Mouse (Mus musculus) thymus, postnatal 14 days (tissue): ENCODE data around the gene Eif4a1.

Experiments
- DNase-seq: peaks from one replicate; pipeline ENCODE4 v3.0.0; 2021

Eif4a1 gene

GRCm38 (mm10) chr11:69698574-69698973 lies 26.4 kb upstream of the Eif4a1 start:
- DNase-seq = no peak

DNA sequence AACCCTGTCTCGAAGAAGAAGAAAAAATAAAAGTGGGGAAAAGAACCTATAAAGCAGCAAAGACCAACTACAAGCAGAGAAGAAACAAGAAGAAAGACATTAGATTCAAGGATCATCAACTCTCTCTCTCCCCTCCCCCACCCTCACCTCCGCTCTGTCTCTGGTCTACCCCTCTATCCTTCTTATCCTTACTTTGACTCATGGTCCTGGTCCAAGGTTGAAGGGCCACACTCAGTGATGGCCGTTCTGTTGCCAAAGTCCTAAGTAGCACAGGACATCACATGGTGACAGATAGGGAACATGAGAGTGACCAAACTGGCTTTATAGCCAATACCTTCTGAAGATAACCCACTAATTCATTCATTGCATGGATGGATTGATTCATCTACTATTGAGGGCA lies 25.2 kb upstream of the Eif4a1 start:
- no peak for DNase-seq

DNA sequence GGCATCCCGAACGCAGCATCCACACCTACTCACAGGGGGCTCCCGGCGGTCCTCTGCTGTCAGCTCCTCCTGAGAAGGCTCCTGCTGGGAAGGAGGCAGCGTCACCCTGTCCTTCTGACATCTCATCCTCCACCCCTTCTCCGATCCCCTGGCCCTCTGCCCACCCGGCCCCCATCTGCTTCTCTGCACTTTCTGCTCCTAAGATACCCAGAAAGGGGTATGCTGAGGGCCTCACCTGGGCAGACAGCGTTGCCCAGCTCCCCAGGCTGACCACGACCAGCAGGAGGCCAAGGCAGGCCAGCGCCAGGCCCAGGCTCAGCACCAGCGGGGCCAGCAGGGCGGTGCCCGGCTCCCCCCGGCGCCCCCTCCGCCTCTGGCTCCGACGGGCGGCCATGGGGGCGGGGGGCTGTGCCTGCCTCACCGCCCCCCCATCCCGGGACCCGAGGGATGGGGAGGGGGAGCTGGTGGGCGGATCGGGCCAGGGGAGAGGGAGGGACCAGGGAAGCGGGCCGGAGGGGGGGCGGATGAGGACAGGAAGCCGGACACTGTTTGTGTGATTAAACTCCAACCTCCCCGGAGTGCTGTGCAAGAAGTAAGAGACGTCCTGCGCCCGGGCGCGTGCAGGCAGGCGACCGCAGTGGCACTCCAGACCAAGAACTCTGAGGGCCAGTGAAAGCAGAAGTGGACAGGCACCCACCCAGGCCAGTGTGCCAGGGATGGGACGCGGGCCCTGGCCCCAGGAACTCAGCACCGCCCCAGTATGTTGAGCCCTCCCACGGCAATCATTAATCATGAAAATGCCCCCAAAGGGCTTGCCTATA lies 23.3 kb upstream of the Eif4a1 start, which contains the start of the genes Tnfsf12 and Tnfsfm13:
Tnfsf12 (minus strand) TSS at position 489 of the 821 bp plus-strand sequence.
Tnfsfm13 (minus strand) TSS at position 738 of the 821 bp plus-strand sequence.
- no peak for DNase-seq

DNA sequence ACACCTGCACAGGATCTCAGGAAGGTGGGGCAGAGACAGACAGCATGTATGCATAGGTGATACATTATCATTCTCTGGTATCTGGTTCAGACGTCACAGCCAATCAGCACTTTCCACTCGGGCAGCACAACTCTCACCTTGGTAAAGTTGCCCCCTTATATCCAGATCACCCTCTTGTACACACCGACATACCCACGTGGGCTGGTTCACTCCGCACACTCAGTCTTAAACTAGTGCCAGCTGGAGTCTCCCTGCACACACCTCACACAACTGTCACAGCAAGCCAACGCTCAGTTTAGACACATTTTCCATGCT lies 22.8 kb upstream of the Eif4a1 start:
- no peak for DNase-seq

DNA sequence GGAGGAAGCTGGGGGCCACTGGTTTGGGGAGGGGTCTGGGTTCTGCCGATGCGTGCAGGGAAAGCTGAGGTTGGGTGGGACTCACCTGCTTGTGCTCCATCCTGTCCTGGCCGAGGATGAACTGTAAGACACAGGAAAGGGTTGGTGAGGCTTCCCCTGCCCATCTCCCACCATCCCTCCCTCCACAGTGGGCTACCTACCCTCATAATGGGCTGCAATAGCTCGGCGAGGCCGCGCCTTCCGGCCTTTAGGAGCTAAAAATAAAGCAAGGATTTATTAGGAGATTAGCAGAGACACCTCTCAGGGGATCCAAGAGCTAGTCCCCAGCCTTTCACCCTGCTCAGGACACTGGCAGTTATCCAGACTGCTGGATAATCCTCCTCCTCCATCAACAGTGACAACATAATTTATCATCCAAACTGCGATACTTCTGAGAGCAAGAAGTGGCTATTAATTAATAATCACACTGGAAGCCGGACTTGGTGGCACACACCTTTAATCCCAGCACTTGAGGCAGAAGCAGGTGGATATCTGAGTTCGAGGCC lies 21.3 kb upstream of the Eif4a1 start:
- DNase-seq = no peak

DNA sequence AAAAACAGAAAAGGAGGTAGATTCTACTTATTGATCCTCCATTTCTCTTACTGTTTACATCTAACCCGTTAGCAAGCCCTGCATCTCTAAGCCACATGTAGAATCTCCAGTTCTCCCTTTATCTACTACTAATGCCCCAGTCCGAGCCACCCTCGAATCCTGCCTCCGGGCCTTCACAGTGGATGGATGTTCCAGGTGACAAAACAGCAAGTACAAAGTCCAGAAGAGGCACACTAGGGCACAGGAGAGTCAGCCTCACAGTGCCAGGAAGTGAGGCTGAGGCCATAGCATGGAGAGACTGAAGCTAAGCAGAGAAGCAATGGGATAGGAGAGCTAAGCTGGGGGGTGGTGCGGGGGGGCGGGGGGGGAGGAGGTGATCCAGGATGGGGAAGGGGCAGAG lies 20.6 kb upstream of the Eif4a1 start:
- DNase-seq = no peak

- no peak for DNase-seq
These were observed 20.1 kb upstream of the Eif4a1 start for GRCm38 (mm10) chr11:69692196-69692811.

DNA sequence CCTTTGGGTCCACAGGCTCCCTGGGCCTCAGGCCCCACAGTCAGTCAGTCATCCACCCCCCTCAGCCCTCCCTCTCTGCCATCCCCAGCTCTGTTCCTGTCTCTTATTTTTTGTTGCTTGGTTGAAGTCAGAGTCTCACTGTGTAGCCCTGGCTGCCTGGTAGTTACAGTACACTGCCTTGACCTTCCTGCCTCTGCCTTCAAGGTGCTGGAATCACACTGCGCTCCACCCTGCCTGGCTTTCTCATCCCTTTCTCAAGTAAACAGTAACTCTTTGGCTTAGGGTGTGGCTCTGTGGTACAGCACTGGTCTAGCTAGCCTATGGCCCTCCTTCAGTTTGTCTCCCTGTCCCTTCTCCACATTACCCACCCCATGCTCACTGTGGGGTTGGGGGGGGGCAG lies 17.7 kb upstream of the Eif4a1 start:
- DNase-seq = no peak

- DNase-seq = no peak
These were observed 14.8 kb upstream of the Eif4a1 start for GRCm38 (mm10) chr11:69687061-69687460.

DNA sequence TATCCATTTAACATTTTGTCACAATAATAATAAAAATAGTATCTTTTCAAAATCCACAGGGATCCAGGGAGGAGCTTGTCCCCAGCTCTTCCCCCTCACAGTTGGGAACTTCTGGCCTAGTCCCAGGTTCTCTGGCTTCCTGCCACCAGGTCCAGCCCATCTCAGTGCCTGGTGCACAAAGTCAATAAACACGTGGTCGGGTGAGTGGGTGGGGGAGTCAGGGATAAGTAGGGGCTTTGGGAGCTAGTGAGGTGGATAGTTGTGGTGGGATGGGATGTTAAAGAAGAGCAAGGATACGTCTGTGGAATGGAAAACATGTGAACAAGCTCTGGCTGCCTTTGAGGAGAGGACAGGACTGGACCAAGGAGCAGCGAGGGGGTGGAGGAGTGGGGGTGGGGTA lies 14.2 kb upstream of the Eif4a1 start:
- DNase-seq = no peak

DNA sequence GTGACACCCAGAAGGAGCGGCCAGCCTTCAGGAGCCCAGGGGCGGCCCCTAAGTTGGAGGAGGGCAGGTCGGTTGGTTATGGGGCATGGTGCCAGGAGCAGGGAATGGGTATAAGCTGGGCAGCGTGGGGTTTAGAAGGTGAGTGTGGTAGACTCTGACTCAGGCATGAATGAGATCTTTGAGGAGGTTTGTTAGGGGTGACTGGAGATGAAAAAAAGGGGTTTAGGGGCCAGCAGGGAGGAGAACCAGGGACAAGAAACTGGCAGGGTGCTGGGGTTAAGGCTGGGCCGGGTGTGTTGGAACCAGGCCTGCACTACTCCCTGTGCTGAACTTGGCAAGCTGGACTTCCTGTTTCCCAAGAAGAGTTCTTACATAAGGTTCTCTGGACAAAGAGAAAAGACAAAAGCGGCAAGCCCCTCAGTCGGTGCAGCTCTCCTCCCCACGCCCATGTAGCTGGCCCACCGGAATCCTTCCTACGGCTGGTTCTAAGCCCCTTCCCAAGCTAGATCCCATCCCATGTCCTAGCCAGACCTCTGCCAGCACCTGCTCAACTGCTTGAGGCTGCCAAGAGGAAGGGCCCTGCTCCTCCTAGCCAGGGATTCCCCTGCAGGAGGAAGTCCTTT lies 13.4 kb upstream of the Eif4a1 start, which contains the start of gene Tnfsf13:
Tnfsf13 (minus strand) TSS at position 259 of the 623 bp plus-strand sequence.
- DNase-seq = no peak

DNA sequence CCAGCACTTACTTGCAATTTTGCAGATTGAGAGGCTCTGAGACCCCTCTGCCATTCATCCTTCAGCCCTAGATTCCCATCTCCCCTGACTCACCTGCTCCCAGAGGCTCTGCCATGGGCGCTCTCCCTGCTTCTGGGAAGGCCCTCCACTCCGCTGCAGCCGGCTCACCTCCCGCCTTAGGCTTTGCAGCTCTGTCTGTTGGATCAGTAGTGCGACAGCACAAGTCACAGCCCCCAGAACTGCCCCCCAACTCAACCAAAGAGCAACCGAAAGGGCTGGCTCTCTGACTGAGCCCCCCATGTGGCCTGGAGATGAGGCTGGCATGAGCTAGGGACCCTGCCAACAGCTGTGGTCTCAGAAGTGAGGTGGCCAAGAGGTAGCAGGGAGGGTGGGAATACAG lies 12.7 kb upstream of the Eif4a1 start:
- no peak for DNase-seq

GRCm38 (mm10) chr11:69684128-69684745 lies 12.0 kb upstream of the Eif4a1 start:
- no peak for DNase-seq

- no peak for DNase-seq
These were observed 11.4 kb upstream of the Eif4a1 start for GRCm38 (mm10) chr11:69683576-69683975.

DNA sequence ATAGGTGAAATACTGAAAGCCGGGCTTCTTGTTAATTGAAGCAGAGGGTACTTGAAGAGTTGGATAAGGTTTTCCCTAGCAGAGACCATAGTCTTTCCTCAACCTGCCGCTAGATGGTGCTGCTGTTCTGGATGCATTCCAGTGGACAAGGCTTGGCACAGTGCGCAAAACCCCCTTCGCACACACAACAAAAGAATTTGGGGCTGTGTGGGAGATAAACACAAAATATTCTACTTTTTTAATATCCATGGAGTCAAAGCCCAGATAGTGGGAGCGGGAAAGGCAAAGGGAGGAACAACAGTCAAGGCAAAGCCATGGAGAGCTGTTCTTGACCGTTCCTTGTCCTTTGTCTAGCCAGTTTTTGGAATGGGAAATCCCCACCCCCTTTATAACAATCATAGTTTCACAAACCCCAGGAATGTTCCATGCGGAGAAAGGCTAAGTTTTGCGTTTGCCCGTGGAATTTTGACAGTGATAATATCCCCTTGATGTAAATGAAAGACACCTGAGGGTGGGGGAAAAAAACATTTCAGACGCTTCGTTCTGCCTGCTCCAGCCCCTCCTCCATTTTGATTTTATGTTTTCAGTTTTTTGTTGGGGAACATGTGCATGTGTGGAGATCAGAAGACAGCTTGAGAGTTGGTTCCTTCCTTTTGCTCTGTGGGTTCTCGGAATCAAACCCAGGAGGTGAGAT lies 10.8 kb upstream of the Eif4a1 start:
- peak; percentile 88 for DNase-seq

- no peak for DNase-seq
These were observed 10.1 kb upstream of the Eif4a1 start for GRCm38 (mm10) chr11:69682209-69682839.

GRCm38 (mm10) chr11:69681314-69682208 lies 9.3 kb upstream of the Eif4a1 start, which contains the start of gene Senp3:
Gene Senp3, minus strand, starts transcription at chr11:69682084.
- DNase-seq = peak; percentile 98

DNA sequence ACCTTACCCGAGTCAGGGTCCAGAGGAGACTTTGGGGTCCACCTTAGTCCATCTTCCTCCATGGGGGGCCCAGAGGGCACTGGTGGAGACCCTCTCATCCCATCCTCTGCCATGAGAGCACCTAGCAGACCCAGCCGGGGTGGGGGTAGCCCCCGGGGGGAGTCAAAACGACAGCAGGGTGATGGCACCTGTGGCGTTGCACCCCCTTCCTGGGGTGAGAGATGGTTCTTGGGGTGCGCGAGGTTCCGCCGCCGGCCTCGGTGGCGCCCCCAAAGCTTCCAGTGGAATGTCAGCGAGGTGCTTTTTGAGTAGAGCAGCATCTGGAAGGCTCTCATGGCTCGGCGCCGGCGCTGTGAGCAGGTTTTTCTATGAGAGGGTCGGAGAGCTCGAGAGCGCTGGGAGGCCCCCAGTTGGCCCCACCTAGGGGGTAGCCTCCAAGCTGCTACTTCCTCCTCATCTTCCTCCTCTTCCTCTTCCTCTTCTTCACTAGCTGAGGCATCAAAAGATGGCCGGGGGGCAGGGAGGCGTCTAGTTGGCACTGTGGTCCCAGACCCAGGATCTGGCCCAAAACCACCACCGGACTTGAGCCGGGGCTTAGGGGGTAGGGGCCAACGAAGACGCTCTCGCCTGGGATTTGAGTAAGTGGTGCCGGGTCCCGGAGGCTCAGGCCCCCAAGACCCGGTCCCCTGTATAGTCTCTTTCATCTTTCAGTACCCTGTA lies 8.1 kb upstream of the Eif4a1 start:
- peak; percentile 15 for DNase-seq

DNA sequence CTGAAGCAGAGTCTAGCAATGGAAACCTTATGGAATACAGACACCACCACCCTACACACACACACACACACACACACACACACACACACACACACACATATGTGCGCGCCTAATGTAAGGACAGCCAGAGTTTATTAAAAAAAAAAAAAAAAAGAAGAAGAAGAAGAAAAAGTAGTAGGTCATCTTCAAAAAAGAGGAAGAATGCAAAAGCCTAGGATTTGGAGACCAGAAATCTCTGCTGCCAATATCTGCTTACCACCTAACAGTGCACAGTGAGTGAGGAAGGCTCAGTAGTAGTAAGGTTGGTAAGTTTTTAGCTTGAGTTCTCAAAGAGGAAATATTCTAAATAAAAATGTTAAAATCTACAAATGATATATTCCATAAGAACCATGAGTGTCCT lies 6.9 kb upstream of the Eif4a1 start:
- no peak for DNase-seq

GRCm38 (mm10) chr11:69671726-69672124 lies 498 bp downstream of the Eif4a1 start:
- DNase-seq = no peak
